Mouse (Mus musculus): ENCODE data around the gene Sel1l.

The Sel1l gene

GRCm38 (mm10) chr12:91778211-91779003, 70.5 kb downstream of the Sel1l start:
- DNase-seq = peak; percentile 79 to 88

GRCm38 (mm10) chr12:91776342-91776741, 72.6 kb downstream of the Sel1l start:
- DNase-seq = no peak

- DNase-seq = peak in 1 of 2 experiments; percentile 26
Measured at GRCm38 (mm10) chr12:91774811-91775284, 74.1 kb downstream of the Sel1l start.

- no peak for DNase-seq
Measured at GRCm38 (mm10) chr12:91768871-91769270, 80.1 kb downstream of the Sel1l start.

GRCm38 (mm10) chr12:91768176-91768575, 80.8 kb downstream of the Sel1l start:
- DNase-seq = no peak

GRCm38 (mm10) chr12:91766338-91767107, 82.4 kb downstream of the Sel1l start:
- peak; percentile 51 to 54 for DNase-seq

GRCm38 (mm10) chr12:91765504-91765903, 83.5 kb downstream of the Sel1l start:
- DNase-seq = no peak

GRCm38 (mm10) chr12:91765054-91765453, 83.9 kb downstream of the Sel1l start:
- DNase-seq = no peak

- peak; percentile 62 to 79 for DNase-seq
Measured at GRCm38 (mm10) chr12:91764471-91764870, 84.5 kb downstream of the Sel1l start.

GRCm38 (mm10) chr12:91759836-91760235, 89.1 kb downstream of the Sel1l start:
- peak; percentile 78 to 81 for DNase-seq

- no peak for DNase-seq
Measured at GRCm38 (mm10) chr12:91757854-91758562, 90.9 kb downstream of the Sel1l start.

GRCm38 (mm10) chr12:91756562-91757166, 92.3 kb downstream of the Sel1l start:
- no peak for DNase-seq
